Mouse (Mus musculus) thymus, postnatal 0 days (tissue): ENCODE results near the gene Pnpla2. TPM values are rescaled to one million over a fixed set of nuclear protein-coding genes. Genes with fewer than 3 reads are reported as not detected.
"Not testable (repeated sequence)": the region's sequence is repeated elsewhere in the genome, so short reads cannot be mapped to it uniquely, and the experiment has no call there.

Experiments used
- DNase-seq: peaks from one replicate; pipeline ENCODE4 v3.0.0-alpha.2; 2015; ENCODE audit warnings: low spot score
- polyA plus RNA-seq: library from polyadenylated mRNA; unstranded; fragments of >200 nt; fragmentation: Nextera tagmentation; extraction: Ambion mirVana; gene quantifications from 2 replicates; pipeline ENCODE4 v1.2.1, GENCODE M21; 2015

The Pnpla2 gene
- 49.2 and 50.5 TPM in 2 replicates for polyA plus RNA-seq

DNA sequence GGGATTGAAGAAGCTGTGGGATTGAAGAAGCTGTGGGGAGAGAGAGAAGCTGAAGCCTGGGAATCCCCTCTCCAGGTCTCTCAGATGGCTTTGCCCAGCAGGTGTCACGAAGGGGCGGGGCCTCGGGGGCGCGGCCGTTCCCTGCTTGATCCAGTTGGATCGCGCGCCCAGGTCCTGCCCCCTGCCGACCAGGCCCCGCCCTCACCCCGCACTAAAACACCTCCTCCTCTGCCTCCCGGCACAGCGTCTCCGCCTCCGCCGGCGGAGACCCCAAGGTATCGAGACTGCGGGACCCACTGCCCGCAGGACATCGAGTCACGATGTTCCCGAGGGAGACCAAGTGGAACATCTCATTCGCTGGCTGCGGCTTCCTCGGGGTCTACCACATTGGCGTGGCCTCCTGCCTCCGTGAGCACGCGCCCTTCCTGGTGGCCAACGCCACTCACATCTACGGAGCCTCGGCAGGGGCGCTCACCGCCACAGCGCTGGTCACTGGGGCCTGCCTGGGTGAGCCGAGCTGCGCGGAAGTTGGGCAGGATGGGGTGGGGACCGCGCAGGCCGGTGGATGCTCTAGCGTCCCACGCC lies at the start of gene Pnpla2:
Gene Pnpla2 (plus strand): TSS at position 232 of the 585 bp plus-strand sequence.
- DNase-seq, result peak; percentile 93

DNA sequence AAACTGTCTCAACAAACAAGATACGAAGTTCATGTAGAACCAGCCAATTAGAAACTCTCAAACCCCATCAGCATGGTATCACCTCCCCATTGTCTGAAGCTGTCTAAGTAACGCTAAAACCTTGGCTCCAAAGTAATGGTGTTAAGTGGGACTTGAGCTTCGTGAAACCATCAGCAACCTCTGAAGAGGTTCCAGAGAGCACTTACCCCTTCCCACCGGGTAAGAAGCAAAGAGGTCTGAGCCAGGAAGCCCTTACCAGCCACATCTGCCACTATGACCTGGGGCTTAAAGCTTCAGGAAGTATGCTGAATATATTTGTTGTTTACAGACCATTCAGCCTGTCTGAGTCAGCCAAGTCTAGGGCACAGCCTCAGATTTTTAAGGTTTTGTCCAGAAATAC lies 49.5 kb upstream of the Pnpla2 start:
- DNase-seq, result no peak

DNA sequence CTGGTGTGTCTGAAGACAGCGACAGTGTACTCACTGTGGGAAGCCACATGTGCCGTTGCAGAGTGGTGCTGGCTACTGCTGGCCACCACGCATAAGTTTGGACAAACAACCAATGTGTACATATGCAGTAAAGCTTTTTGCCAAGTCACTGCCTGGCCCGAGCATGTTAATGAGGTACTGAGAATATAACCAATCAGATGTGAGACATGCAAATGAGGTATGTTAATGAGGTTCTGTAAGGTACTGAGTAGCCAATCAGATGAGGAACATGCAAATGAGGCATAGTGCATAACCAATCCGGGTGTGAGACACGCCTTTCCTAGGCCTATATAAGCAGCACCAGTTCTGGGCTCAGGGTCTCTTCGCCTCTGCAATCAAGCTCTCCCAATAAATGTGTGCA lies 47.3 kb upstream of the Pnpla2 start:
- DNase-seq, result not testable (repeated sequence)

DNA sequence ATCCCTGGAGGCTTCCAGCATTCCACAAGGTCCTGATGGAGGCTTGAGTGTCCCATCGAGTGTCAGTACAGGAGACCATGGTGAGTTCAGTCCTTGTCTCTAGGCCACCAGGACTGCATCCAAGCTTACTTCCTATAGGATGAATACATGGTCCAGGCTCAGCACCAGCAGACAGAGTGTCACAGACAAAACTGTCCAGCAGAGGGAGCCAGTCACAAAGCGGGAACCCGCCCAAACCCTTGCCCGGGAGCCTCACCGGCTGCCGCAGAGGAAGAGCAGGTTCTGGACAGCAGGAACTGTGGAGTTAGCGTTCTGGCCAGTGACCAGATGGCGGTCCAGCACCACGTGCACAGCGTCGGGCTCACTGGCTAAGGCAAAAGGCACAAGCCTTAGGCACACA lies 46.2 kb upstream of the Pnpla2 start:
- peak; percentile 75 for DNase-seq

DNA sequence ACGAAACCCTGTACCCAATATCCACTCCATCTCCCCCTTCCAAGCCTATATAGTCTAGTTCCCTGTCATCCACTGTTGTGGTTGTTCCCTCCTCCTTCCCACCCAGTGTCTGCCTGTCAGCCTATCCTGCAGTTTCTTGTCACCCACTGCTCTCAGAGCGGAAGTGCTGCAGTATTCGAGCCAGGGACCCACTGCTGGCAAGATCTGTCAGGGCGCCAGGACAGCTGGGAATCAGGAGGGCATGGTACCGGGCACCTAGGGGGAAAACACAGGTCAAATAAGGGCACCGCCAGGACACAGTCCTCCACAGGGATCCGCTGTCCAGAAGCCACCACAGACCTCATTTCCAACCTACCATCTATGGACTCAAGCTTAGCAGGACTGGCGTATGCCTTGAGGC lies 44.4 kb upstream of the Pnpla2 start:
- DNase-seq, result no peak

DNA sequence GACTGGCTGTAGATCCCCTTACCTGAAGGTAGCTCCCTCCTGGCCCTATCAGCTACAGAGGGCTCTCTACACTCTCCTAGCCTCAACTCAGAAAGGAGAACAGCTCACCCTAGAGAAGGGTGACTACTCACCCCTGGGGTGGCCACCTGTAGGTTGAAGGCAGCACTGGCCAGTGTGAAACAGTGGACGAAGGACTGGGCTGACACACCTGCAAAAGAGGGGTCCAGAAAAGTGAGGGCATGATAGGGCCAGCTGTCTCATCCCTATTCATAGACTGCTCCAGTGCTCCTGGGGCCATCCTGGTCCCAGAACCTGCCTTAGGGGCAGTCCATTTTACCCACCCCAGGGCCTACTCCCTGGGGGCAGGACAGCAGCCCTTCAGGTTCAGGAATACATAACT lies 43.3 kb upstream of the Pnpla2 start:
- no peak for DNase-seq

DNA sequence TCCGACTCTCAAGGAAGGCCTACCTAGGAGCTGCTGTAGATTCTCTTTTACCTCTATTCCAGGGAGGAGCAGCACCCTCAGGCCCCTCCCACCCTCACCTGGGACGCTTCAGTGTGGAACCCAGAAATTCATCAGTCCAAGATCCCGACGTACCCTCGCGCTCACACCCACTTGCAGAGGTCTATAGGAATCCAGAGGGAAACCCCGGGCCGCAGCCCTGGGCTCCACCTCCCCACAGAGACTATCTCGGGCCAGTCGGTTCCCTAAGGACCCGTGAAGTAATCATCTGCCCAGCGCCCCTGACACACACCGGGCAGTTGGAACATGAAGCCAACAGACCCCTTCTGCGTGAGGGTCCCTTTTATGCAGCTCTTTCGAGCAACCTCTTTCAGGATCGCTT lies 41.7 kb upstream of the Pnpla2 start:
- DNase-seq, result no peak

DNA sequence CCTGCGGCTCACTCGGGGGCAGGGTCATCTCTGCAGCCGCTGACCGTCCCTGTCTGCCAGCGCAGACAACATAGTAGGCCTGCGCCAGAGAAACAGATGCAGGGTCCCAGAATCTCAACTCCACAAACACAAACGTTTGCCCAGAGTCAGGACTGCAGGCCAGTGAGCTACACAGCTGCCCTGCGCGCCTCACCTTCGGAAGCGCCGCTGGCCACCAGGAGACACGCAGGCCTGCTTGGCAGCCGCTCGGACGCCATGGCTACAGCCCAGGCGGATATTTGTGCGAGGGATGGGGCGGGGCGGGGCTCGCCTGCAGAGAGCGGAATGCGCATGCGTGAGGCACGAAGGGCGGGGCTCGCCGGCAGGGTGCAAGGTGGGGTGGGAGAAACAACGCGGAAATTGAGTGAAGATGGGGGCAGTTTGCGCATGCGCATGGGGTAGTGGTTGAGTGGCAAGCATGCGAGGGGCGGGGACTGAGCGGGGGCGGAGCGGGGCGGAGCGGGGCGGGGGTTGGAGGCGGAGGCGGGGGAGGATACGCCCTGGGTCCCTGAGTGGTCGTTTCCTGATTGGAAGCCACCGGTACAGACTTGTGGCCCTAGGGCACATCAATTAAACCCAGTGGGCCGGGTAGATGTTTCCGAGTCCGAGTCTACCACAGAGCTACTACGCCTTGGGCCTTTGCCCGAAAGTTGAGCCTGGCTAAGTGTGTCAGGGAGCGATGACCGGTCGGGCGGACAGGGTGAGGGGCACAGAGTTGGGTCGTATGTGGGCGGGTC lies 41.0 kb upstream of the Pnpla2 start, which contains the start of gene Gatd1:
Gene Gatd1 (minus strand): TSS at position 328 of the 776 bp plus-strand sequence.
- peak; percentile 99 for DNase-seq

DNA sequence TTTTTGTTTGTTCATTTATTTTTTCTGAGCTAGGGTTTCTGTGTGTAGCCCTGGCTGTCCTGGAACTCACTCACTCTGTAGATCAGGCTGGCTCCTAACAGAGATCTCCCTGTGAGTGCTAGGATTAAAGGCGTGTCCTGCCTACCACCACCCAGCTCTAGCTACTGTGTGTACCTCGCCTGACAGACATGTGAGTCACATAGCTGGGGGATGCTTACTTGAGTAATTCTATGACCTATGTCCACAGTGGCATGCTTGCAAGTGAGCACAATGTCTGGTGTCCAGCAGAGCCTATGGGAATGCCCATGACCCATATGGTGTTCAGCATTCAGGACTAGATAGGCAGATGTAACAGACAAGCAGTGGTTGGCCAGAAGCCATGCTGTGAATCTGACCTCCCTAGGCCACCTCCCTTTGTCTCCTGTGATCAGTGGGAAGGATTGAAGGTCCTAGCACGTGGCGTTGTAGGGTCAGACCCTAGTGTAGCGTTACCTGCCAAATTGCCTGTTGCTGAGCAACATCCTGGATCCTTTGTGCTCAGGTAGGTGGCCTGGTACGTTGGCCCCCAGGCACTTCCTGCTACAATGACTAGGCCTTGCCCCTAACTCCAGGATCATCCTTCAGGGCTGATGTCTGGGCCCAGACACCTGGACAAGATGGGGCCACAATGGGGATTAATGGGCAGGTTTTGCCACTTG lies 38.7 kb upstream of the Pnpla2 start:
- DNase-seq, result no peak

DNA sequence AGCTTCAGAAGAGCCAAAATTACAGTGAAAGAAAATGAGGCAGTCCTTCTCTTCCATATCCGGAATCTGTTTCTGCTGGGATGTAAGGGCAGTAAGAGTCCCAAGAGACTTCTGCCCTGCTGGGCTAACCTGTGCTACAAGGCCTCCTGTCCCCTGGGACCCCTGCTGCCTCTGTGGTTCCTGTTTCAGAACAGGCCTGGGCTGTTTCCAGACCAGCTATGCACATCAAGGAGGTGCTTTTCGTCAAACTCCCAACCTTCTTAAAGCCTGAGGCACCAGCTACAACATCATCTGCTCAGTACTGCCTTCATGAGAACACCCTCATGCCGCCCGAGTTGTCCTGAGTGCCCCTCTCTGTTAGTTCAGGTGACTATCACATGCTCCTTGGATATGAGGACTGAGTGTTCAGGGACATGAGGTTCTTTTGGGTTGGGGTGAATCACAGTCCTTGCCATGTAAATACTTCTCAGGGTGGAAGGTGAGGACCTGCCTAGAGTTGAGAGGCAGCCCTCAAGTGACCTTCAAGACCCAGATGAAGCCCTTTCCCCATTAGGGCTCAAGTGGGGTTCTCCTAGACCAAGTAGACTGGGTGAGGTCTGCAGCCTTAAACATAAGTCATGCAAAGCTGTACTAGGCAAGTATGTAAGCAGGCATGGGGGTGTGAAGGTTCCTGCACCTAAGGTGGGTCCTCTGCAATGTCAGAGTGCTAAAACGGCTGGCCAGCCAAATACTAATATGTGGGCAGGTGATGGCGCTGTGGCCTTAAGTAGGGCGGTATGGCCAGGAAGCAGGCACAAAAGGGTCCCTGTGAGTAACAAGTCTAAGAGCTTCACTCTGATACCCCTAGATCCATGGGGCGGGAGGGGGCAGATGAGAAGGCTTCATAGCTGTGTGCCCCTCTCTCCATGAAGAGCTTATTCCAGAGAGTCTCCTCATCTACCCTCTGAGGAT lies 37.0 kb upstream of the Pnpla2 start:
- no peak for DNase-seq

DNA sequence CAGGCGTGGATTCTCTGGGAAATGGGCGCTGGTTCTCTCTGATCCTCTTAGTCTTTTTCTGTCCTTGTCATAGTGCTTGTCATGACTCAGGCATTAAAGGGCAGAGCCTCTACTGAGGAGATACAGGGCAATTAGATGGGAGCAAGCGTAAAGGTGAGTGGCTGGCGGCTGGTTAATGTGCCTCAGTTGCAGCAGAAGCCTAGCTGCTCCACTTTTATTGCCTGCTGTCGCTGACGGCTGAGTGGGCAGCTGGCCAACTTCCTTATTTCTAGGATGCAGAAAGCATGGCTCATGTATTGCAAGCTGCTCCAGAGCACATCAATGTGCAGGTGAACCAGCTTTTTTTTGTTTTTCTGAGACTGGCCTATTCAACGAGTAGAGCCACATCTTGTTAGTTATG lies 36.0 kb upstream of the Pnpla2 start:
- no peak for DNase-seq

DNA sequence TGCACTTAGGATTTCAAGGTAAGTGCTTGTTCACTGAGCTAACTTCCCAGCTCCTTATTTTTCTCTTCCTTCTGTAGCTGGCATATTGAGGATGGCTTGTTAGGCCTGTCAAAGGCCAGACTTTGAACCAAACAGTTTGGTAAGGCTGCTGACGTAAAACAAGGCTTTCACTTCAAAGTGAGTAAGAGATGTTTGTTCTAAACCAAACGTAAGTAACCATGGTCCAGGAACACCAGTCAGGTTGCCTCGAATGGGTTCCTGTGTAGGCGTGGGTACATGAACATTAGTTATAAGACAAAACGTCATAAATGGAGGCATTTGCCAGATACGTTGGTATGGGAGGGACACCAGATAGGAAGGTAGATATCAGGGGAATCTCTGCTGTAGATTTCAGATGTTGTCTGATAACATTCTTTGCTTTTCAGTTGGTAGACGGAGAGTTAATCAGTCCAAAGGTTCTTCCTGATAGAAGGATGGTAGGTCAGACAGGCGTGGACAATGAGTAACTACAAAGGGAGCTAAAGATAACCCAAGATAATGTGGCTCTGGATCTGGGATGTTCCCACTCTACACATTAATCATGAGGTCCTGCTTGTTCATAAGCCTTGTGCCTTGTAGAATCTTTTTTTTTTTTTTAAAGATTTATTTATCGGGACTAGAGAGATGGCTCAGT lies 34.8 kb upstream of the Pnpla2 start:
- no peak for DNase-seq

DNA sequence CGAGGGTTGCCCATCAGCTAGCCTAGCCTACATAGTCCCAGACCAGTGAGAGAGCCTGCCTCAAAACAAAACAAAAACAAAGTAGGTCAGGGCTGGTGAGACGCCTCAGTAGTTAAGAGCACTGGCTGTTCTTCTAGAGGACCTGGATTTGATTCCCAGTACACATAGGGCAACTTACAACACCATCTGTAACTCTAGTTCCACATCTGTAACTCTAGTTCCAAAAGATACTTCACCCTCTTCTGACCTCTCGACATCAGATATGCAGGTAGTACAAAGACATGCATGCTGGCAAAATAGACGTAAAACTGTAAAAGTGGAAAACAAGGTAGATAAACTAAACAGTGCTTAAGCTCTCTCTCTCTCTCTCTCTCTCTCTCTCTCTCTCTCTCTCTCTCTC lies 31.2 kb upstream of the Pnpla2 start:
- no peak for DNase-seq

DNA sequence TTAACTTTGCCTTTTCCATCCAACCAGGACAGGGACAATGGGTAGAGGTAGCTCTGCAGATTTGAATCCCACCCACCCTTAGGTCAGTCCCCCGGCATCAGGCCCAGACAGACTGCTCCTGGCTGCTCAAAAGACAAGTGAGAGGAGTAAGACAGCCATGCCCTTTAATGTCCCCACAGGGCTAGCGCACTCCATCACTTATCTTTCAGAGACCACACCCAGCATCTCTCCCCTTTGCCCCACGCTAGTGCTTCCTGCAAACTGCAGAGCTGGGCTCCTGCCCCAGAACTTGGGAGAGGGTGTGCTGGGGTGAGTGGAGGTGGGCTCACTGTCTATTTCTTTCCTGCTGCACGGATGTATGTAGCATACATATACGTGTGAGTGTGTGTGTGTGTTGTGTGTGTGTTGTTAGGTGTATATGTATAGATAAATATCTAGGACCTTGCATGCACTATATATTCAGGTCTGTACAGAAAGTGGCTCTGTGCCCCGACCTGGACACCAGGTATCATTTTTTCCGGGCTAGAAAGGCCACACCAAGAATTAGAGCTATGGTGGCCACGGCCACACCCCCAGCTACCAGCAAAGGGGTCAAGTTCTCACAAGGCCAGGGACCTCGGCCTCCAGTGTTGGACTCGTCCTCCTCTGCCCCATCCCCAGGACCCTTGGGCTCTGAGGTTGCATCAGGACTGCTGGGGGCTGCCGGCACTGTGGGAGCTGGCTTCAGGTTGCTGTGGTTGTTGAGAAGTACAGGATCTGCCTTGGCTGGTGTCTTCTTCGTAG lies 27.9 kb upstream of the Pnpla2 start:
- DNase-seq, result no peak

DNA sequence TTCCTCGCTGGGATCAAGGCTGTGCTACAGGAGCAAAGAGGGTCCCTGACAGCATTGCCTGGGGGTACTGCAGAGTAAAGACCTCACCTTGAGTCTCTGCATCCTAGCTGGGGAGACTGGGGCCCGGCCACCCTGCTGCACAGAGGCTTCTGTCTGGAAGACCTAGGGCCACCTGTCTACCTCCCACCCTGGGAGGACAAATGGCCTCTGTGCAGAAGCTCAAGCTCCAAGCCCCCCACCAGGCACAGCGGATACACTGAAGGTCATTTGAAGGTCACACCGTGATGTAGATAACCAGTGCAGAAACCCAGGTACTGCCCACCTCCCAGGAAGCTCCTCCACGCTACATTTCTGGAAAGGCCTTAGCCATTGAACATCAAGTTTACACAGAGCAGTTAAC lies 26.3 kb upstream of the Pnpla2 start:
- no peak for DNase-seq

DNA sequence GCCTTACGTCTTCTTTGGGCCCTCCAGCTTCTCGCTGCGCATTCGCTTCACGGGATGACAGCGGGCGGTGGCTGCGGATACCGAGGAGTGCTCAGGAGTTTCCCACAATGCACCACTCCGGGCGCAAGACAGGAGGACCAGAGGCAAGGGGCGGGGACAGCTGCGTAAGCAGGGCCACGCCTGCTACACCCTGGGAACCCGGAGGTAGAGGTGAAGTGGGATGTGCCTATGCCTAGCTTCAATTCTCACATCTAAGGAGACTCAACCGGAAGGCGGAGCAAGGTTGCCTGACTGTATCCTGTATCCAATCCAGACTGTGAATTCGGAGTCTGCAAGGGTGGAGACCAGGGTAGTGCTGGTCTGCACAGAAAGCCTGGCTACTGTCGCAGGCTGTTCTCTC lies 25.7 kb upstream of the Pnpla2 start, which contains the start of gene Cend1:
Gene Cend1 (minus strand): TSS at position 182 of the 400 bp plus-strand sequence.
- DNase-seq, result peak; percentile 38

DNA sequence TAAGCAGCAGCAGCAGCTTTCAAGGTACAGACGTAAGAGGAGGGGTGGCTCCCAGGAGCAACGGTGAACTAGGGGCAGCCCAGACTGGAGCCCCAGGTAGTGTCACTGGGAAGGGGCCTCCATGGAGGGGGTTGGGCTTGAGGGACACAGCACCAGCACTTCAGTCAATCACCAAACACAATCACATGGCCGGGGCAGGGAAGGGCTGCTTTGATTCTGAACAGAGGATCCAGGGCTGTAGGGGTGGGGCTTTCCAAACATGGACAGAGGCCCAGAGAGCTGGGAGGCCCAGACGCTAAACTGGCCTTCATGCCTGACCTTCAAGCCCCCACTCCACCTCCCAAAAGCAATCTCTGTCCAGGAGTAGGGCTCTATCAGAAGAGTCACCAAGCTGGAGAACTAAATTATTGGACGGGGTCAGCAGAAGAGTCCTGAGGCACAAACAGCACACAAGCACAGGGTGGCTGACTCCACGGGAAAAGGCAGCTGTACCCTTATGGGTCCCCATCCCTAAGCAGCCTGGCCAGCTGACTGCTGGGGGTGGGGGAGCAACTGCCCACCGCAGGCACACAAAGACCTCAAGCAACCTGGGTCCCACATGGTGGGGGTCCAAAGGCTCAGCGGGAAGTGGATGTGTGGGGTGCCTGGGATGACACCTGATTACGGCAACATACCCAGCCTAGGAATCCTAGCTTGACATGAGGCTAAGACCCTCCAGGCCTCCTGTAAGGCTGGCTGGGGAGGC lies 25.0 kb upstream of the Pnpla2 start:
- no peak for DNase-seq

DNA sequence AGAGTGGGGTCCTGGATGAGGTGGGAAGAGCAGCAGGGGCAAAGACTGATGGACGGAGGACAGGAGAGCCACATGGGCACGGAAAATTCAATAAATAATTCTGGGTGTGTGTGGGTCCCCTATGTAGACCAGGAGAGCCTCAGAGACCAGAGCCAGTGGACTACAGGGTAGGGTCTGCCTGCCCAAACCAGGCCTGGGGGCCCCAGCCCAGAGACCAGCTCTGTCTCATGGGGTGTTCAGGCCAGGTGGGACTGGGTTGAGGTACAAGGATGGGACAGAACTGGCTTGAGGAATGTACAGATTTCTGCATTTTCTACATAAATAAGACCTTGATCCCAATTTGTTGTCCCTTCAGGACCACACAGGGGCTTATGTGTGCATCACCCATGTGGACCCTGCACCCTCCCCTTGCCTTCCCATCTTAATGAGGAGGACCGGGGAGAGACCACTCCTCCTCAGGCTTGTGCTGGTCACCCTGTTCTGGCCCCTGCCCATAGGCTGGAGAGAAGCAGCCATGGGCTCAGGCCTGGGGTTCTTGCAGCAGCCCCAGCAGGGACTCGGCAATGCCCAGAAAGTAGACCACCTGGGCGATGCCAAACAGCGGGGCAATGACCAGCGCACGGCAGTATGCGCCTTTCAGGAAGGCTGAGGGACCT lies 24.3 kb upstream of the Pnpla2 start:
- DNase-seq, result no peak
